Mouse (Mus musculus) liver, postnatal 0 days (tissue): ENCODE results near the gene Terb1. TPM values are rescaled to one million over a fixed set of nuclear protein-coding genes. Genes with fewer than 3 reads are reported as not detected.

Experiments
- ATAC-seq: fragments of 200-750 bp; cut with Nextera tagmentation; 2 replicates; pipeline ENCODE4 v1.8.0; 2017; ENCODE audit warnings: mild to moderate bottlenecking, moderate library complexity
- DNase-seq: peaks from one replicate; pipeline ENCODE4 v3.0.0-alpha.2; 2016
- H3K27ac ChIP-seq: fragments of 300-500 bp; sonication (generic); 2 replicates; pipeline ENCODE4 v1.5.1; 2014; ENCODE audit warnings: antibody characterized with exemption, moderate library complexity, mild to moderate bottlenecking, low read depth
- H3K27me3 ChIP-seq: fragments of 300-500 bp; sonication (generic); 2 replicates; pipeline ENCODE4 v1.6.1; 2014; ENCODE audit warnings: low read length, control low read depth, mixed read lengths; ENCODE audit not compliant: insufficient read depth
- H3K36me3 ChIP-seq: fragments of 300-500 bp; sonication (generic); replicated peaks from 2 replicates; pipeline ENCODE4 v1.6.1; 2014; ENCODE audit warnings: mild to moderate bottlenecking, control low read depth, low read length, moderate library complexity, mixed read lengths; ENCODE audit not compliant: insufficient read depth
- H3K4me1 ChIP-seq: fragments of 300-500 bp; sonication (generic); 2 replicates; pipeline ENCODE4 v1.6.1; 2014; ENCODE audit warnings: antibody characterized with exemption, mild to moderate bottlenecking, control low read depth; ENCODE audit not compliant: insufficient read depth
- H3K4me2 ChIP-seq: fragments of 300-500 bp; sonication (generic); 2 replicates; pipeline ENCODE4 v1.6.1; 2014; ENCODE audit warnings: low read depth, mild to moderate bottlenecking, low read length, moderate library complexity, mixed read lengths
- H3K4me3 ChIP-seq: fragments of 300-500 bp; sonication (generic); 2 replicates; pipeline ENCODE4 v1.5.1; 2014; ENCODE audit warnings: low read depth, low read length
- H3K9ac ChIP-seq: fragments of 300-500 bp; sonication (generic); replicated peaks from 2 replicates; pipeline ENCODE4 v1.6.1; 2014; ENCODE audit warnings: mild to moderate bottlenecking, moderate library complexity
- H3K9me3 ChIP-seq: fragments of 300-500 bp; sonication (generic); 2 replicates; pipeline ENCODE4 v1.6.1; 2016; ENCODE audit warnings: mild to moderate bottlenecking, control low read depth, low read length, mixed read lengths
- CTCF ChIP-seq: sonication (generic); IDR thresholded peaks from 2 replicates; pipeline ENCODE4 v1.5.1; 2016; ENCODE audit warnings: antibody characterized with exemption, low read depth
- EP300 ChIP-seq: IDR thresholded peaks from 2 replicates; pipeline ENCODE4 v1.6.1; 2016; ENCODE audit warnings: antibody characterized with exemption, low read depth, mild to moderate bottlenecking
- WGBS: fragments of 180-500 bp; shearing (Covaris S2); extraction: QIAGEN DNeasy Blood & Tissue Kit; methylation state at CpG from one replicate; pipeline ENCODE4 v1.1.7; 2014; ENCODE audit not compliant: insufficient replicate concordance; 5-methylcytosine and 5-hydroxymethylcytosine counted together
- polyA plus RNA-seq: library from polyadenylated mRNA; unstranded; fragments of >200 nt; fragmentation: Nextera tagmentation; extraction: Ambion mirVana; gene quantifications from 2 replicates; pipeline ENCODE4 v1.2.1, GENCODE M21; 2015

The Terb1 gene
- polyA plus RNA-seq, 1 experiment from 2014 or later: 0.05 TPM

GRCm38 (mm10) chr8:104436038-104436437 is 73.7 kb downstream of the Terb1 start:
- ATAC-seq (peak; percentile 97), DNase-seq (peak; percentile 96)
- H3K4me2 ChIP-seq: no peak overlapping the region
- H3K4me3 ChIP-seq: no peak overlapping the region
- H3K4me1 ChIP-seq: peaks cover 16% of the 10 kb centered on the region
- H3K36me3 ChIP-seq: peaks cover 83% of the 10 kb centered on the region
- no peaks in the 10 kb centered on the region for H3K27me3 ChIP-seq
- TF ChIP-seq CTCF: no peak
- no peak for TF ChIP-seq EP300
- WGBS: 50% methylated on average over 12 of the region's 12 CpGs
- H3K9me3 ChIP-seq: no peaks in the 10 kb centered on the region
- peak overlapping the region; percentile 76; the same call in 1 of the 2 replicates for H3K27ac ChIP-seq
- H3K9ac ChIP-seq: no peak overlapping the region

- Histone ChIP-seq H3K4me3 (no peak overlapping the region), H3K27ac (no peak overlapping the region), H3K4me2 (no peak overlapping the region), H3K36me3 (peaks cover 89% of the 10 kb centered on the region), H3K9me3 (no peaks in the 10 kb centered on the region), H3K9ac (no peak overlapping the region), H3K4me1 (peaks cover 14% of the 10 kb centered on the region), H3K27me3 (no peaks in the 10 kb centered on the region)
- WGBS: 86% methylated on average over 18 of the region's 18 CpGs
- ATAC-seq (no peak), DNase-seq (no peak)
- TF ChIP-seq CTCF (0 out of 2 replicates have a peak, but pooled peaks have one; percentile 20), EP300 (no peak)
Measured at GRCm38 (mm10) chr8:104434826-104435354, 74.8 kb downstream of the Terb1 start.

GRCm38 (mm10) chr8:104434275-104434674 is 75.4 kb downstream of the Terb1 start:
- H3K4me3 ChIP-seq: no peak overlapping the region
- peak; percentile 60 for ATAC-seq
- no peak overlapping the region for H3K9ac ChIP-seq
- no peaks in the 10 kb centered on the region for H3K27me3 ChIP-seq
- H3K36me3 ChIP-seq: peaks cover 88% of the 10 kb centered on the region
- H3K9me3 ChIP-seq: no peaks in the 10 kb centered on the region
- peaks cover 14% of the 10 kb centered on the region for H3K4me1 ChIP-seq
- no peak for TF ChIP-seq EP300
- peak; percentile 28; the same call in 1 of the 2 replicates for TF ChIP-seq CTCF
- H3K4me2 ChIP-seq: no peak overlapping the region
- DNase-seq: peak; percentile 30
- 73% methylated on average over 4 of the region's 4 CpGs for WGBS
- no peak overlapping the region for H3K27ac ChIP-seq

- H3K36me3 ChIP-seq: peaks cover 87% of the 10 kb centered on the region
- no peak overlapping the region for H3K4me3 ChIP-seq
- H3K4me2 ChIP-seq: no peak overlapping the region
- WGBS: 81% methylated on average over 5 of the region's 5 CpGs
- H3K27me3 ChIP-seq: no peaks in the 10 kb centered on the region
- DNase-seq: no peak
- no peak for ATAC-seq
- H3K9me3 ChIP-seq: no peaks in the 10 kb centered on the region
- TF ChIP-seq EP300 (no peak), CTCF (no peak)
- peaks cover 14% of the 10 kb centered on the region for H3K4me1 ChIP-seq
- no peak overlapping the region for H3K9ac ChIP-seq
- no peak overlapping the region for H3K27ac ChIP-seq
Measured at GRCm38 (mm10) chr8:104433191-104433842, 76.4 kb downstream of the Terb1 start.

GRCm38 (mm10) chr8:104432656-104433055 is 77.1 kb downstream of the Terb1 start:
- Histone ChIP-seq H3K9me3 (no peaks in the 10 kb centered on the region), H3K4me2 (no peak overlapping the region), H3K36me3 (peaks cover 91% of the 10 kb centered on the region), H3K4me3 (no peak overlapping the region), H3K9ac (no peak overlapping the region), H3K4me1 (peaks cover 14% of the 10 kb centered on the region), H3K27me3 (no peaks in the 10 kb centered on the region), H3K27ac (no peak overlapping the region)
- ATAC-seq (no peak), DNase-seq (no peak)
- 88% methylated on average over 6 of the region's 6 CpGs for WGBS
- TF ChIP-seq EP300: no peak
- no peak for TF ChIP-seq CTCF

- DNase-seq (no peak), ATAC-seq (no peak)
- H3K27me3 ChIP-seq: no peaks in the 10 kb centered on the region
- H3K9ac ChIP-seq: no peak overlapping the region
- TF ChIP-seq CTCF: no peak
- TF ChIP-seq EP300: no peak
- H3K36me3 ChIP-seq: peaks cover 86% of the 10 kb centered on the region
- H3K4me3 ChIP-seq: no peak overlapping the region
- no peak overlapping the region for H3K4me2 ChIP-seq
- peaks cover 9% of the 10 kb centered on the region for H3K4me1 ChIP-seq
- no peak overlapping the region for H3K27ac ChIP-seq
- H3K9me3 ChIP-seq: no peaks in the 10 kb centered on the region
- WGBS: 81% methylated on average over 7 of the region's 7 CpGs
Measured at GRCm38 (mm10) chr8:104430230-104430629, 79.5 kb downstream of the Terb1 start.
